Mouse (Mus musculus): ENCODE results near the gene Avpr1b. TPM values are rescaled to one million over a fixed set of nuclear protein-coding genes. Genes with fewer than 3 reads are reported as not detected.

Gene Avpr1b
- polyA plus RNA-seq, 1 experiment: not detected

- TF ChIP-seq GATA1 (IDR thresholded peaks at IDR 0.05; ENCODE audit: low read length): no peak
Measured at GRCm38 (mm10) chr1:131613361-131614133, 14.5 kb downstream of the Avpr1b start.

- no peak for TF ChIP-seq GATA1 (IDR thresholded peaks at IDR 0.05; ENCODE audit: low read length)
Measured at GRCm38 (mm10) chr1:131614641-131615040, 15.6 kb downstream of the Avpr1b start.

- no peak for TF ChIP-seq GATA1 (IDR thresholded peaks at IDR 0.05; ENCODE audit: low read length)
Measured at GRCm38 (mm10) chr1:131616131-131616530, 17.1 kb downstream of the Avpr1b start.

GRCm38 (mm10) chr1:131616546-131617220 is 17.6 kb downstream of the Avpr1b start:
- TF ChIP-seq GATA1 (IDR thresholded peaks at IDR 0.05; ENCODE audit: low read length): peak; percentile 41

- TF ChIP-seq GATA1 (IDR thresholded peaks at IDR 0.05; ENCODE audit: low read length): no peak
Measured at GRCm38 (mm10) chr1:131618576-131618975, 19.5 kb downstream of the Avpr1b start.

GRCm38 (mm10) chr1:131619348-131619747 is 20.3 kb downstream of the Avpr1b start:
- TF ChIP-seq GATA1 (IDR thresholded peaks at IDR 0.05; ENCODE audit: low read length): no peak

GRCm38 (mm10) chr1:131623644-131624043 is 24.6 kb downstream of the Avpr1b start:
- TF ChIP-seq GATA1 (IDR thresholded peaks at IDR 0.05; ENCODE audit: low read length): no peak

- no peak for TF ChIP-seq GATA1 (IDR thresholded peaks at IDR 0.05; ENCODE audit: low read length)
Measured at GRCm38 (mm10) chr1:131624175-131624835, 25.3 kb downstream of the Avpr1b start.

GRCm38 (mm10) chr1:131626200-131626599 is 27.2 kb downstream of the Avpr1b start:
- no peak for TF ChIP-seq GATA1 (IDR thresholded peaks at IDR 0.05; ENCODE audit: low read length)

GRCm38 (mm10) chr1:131634495-131634894 is 35.5 kb downstream of the Avpr1b start:
- TF ChIP-seq GATA1 (IDR thresholded peaks at IDR 0.05; ENCODE audit: low read length): no peak

- peak; percentile 100 for TF ChIP-seq GATA1 (IDR thresholded peaks at IDR 0.05; ENCODE audit: low read length)
Measured at GRCm38 (mm10) chr1:131637791-131638540, 38.9 kb downstream of the Avpr1b start, which contains the start of gene Ctse. Ctse (plus strand) TSS chr1:131638306.

GRCm38 (mm10) chr1:131638541-131639421 is 39.7 kb downstream of the Avpr1b start:
- no peak for TF ChIP-seq GATA1 (IDR thresholded peaks at IDR 0.05; ENCODE audit: low read length)

- TF ChIP-seq GATA1 (IDR thresholded peaks at IDR 0.05; ENCODE audit: low read length): no peak
Measured at GRCm38 (mm10) chr1:131640062-131640461, 41.0 kb downstream of the Avpr1b start.

GRCm38 (mm10) chr1:131641565-131641964 is 42.5 kb downstream of the Avpr1b start:
- no peak for TF ChIP-seq GATA1 (IDR thresholded peaks at IDR 0.05; ENCODE audit: low read length)
